Mouse (Mus musculus) ES-Bruce4 (cell line): Measurements from ENCODE around the gene Alkbh4.

Experiments
- EP300 ChIP-seq: IDR thresholded peaks from 2 replicates; pipeline ENCODE4 v1.6.1; 2011; ENCODE audit warnings: low read depth, low read length; ENCODE audit not compliant: insufficient read depth
- POLR2A ChIP-seq: IDR thresholded peaks from one replicate; pipeline ENCODE4 v1.8.1; 2011; ENCODE audit warnings: low read length; ENCODE audit not compliant: insufficient read depth

- TF ChIP-seq POLR2A (no peak), EP300 (no peak)
These were observed 27.5 kb upstream of the Alkbh4 start for GRCm38 (mm10) chr5:136108486-136108885.
